Mouse (Mus musculus) T-cell, adult 2 months (primary cell): ENCODE data around the gene Asphd1.

Source experiments
- DNase-seq: peaks from one replicate; pipeline ENCODE4 v3.0.0; 2022; ENCODE audit warnings: low spot score

The Asphd1 gene

GRCm38 (mm10) chr7:126949403-126949792, at the start of gene Asphd1:
Asphd1 (minus strand) TSS chr7:126949582.
- DNase-seq = no peak

GRCm38 (mm10) chr7:126996449-126996848, 47.1 kb upstream of the Asphd1 start:
- DNase-seq = no peak

- DNase-seq = no peak
Observed at GRCm38 (mm10) chr7:126988816-126989215, 39.4 kb upstream of the Asphd1 start.

- DNase-seq = peak; percentile 34
Observed at GRCm38 (mm10) chr7:126986319-126986718, 36.9 kb upstream of the Asphd1 start.

- no peak for DNase-seq
Observed at GRCm38 (mm10) chr7:126984667-126985444, 35.5 kb upstream of the Asphd1 start.

GRCm38 (mm10) chr7:126983113-126983512, 33.7 kb upstream of the Asphd1 start:
- no peak for DNase-seq

- no peak for DNase-seq
Observed at GRCm38 (mm10) chr7:126982054-126982453, 32.7 kb upstream of the Asphd1 start.

- no peak for DNase-seq
Observed at GRCm38 (mm10) chr7:126981601-126982000, 32.2 kb upstream of the Asphd1 start.

- DNase-seq = peak; percentile 46
Observed at GRCm38 (mm10) chr7:126978841-126979240, 29.5 kb upstream of the Asphd1 start.

- DNase-seq = no peak
Observed at GRCm38 (mm10) chr7:126976878-126977459, 27.6 kb upstream of the Asphd1 start.

GRCm38 (mm10) chr7:126975950-126976866, 26.8 kb upstream of the Asphd1 start, which contains the start of gene Cdiptos:
Cdiptos (minus strand) TSS chr7:126976098.
- DNase-seq = peak; percentile 93

- DNase-seq = no peak
Observed at GRCm38 (mm10) chr7:126975893-126975949, 26.3 kb upstream of the Asphd1 start, which contains the start of gene Cdipt. Cdipt (plus strand) TSS chr7:126975914.

- DNase-seq = no peak
Observed at GRCm38 (mm10) chr7:126975493-126975892, 26.1 kb upstream of the Asphd1 start.

- DNase-seq = no peak
Observed at GRCm38 (mm10) chr7:126967361-126967760, 18.0 kb upstream of the Asphd1 start.

GRCm38 (mm10) chr7:126965568-126965967, 16.2 kb upstream of the Asphd1 start:
- DNase-seq = no peak

GRCm38 (mm10) chr7:126963548-126964286, 14.3 kb upstream of the Asphd1 start:
- DNase-seq = no peak

- no peak for DNase-seq
Observed at GRCm38 (mm10) chr7:126961965-126962364, 12.6 kb upstream of the Asphd1 start.

GRCm38 (mm10) chr7:126961095-126961494, 11.7 kb upstream of the Asphd1 start:
- DNase-seq = no peak

- DNase-seq = no peak
Observed at GRCm38 (mm10) chr7:126959780-126960179, 10.4 kb upstream of the Asphd1 start.

GRCm38 (mm10) chr7:126955125-126955524, 5.7 kb upstream of the Asphd1 start:
- no peak for DNase-seq

GRCm38 (mm10) chr7:126952646-126953045, 3.3 kb upstream of the Asphd1 start:
- no peak for DNase-seq

- DNase-seq = no peak
Observed at GRCm38 (mm10) chr7:126951741-126952140, 2.4 kb upstream of the Asphd1 start.
